Mouse (Mus musculus) frontal cortex, adult 2 months (tissue): ENCODE data around the gene Hmgcll1. TPM values are rescaled to one million over a fixed set of nuclear protein-coding genes. Genes with fewer than 3 reads are reported as not detected.

ENCODE experiments used
- DNase-seq, 2 experiments: peaks; one replicate each; pipeline ENCODE4 v3.0.0; 2022; ENCODE audit warnings: low spot score in 1 of 2; ENCODE audit errors: extremely low spot score in 1 of 2
- polyA plus RNA-seq: library from polyadenylated mRNA; depleted of rRNA; stranded (reverse); fragments of >200 nt; gene quantifications from 2 replicates; pipeline ENCODE4 v1.2.3, GENCODE M21; 2012; rRNA removed

The Hmgcll1 gene
- 16.1 and 17.6 TPM in 2 replicates for polyA plus RNA-seq

DNA sequence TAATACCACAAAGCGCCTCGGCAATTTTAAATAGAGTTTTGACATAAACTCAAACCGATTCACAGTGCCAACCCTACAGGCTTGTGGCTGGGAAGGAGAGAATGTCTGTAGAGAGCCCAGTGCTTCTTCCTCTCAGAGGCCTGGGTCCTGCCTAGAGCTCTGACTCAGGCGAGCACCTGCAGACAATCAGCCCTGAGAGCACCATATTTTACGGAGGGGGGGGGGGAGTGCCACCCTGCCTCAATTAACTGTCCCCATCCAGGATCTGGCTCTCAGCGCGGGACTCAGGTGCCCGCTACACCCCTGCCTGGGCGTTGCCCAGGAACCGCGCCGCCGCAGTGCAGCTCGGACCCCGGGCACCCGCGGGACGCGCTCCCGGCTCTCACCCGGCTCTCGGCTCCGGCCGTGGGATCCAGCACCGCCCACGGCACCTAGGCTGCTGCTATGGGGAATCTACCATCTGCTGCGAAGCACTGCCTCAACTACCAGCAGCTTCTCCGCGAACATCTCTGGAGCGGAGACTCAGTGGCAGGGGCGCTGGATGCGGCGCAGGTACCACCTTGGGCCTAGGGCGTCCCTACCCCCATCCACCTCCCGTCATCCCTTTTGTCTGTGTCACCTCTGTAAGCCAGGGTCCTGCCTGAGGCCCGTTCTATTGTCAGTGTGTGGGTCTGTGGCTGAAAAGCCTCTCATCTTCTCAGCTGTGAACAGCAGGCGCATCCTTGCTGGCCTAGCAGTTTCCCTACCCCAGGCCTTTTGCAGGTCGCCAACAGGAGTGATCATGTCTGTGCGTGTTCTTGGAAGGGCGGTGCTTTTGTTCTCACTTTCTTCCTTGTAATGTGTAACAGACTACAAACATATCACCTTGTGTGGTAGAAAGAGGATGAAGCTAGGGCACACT lies at the start of gene Hmgcll1:
Gene Hmgcll1 (plus strand): TSS at position 225 of the 901 bp plus-strand sequence.
- peak; percentile 57 to 77 for DNase-seq

DNA sequence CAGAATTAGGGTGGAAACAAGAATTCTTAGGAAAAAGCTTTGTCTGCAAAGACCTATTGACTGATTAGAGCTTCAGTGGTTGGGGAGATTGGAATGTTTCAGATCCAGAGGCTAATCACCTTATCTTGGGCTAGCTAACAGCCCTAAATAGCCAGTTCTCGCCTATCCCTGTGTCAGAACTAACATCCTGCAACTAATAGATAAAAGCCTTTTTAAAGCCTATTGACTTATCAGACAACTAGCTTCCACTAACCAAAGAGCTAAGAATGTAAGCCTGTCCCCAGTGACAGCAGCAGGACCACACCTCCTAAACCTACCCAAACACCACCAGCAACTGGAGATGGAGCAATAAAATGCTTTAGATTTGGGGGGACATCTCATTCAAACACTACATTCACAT lies 34.6 kb upstream of the Hmgcll1 start:
- DNase-seq: no peak

DNA sequence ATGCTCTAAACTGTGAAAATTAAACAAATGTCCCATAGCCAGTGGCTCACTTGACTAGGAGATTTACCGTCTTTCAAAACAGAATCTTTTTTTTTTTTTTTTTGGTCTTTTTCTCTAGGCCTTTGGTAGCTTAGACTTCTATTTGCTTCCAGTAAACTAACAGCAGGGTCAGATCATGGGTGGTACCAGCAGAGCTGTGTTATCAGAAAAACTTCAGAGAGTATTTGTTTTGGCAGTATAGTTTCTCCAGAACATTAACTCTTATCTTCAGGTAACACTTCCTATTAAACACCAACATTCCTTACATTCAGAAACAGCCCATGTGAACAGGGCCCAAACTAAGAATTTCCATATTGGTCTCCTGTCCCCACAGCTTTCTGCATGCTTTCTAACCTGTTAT lies 33.5 kb upstream of the Hmgcll1 start:
- DNase-seq: no peak

DNA sequence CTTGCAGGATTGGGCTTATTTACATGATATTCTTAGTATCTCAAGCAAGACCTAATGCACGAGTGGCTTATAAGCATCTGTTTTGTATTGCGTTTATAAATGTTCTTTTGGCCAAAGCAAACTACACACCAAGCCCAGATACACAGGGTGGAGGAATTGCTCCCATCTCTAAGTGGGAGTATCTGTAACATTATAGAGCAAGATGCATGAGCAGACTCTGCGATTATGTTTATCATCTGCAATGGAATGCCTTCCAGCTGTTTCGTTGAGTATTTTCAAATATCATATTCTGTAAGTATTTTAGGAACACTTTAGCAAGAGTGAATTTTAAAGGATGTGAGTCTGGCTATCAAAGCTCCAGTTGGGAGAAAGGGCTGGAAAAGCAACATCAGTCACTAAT lies 25.2 kb upstream of the Hmgcll1 start:
- DNase-seq: no peak

DNA sequence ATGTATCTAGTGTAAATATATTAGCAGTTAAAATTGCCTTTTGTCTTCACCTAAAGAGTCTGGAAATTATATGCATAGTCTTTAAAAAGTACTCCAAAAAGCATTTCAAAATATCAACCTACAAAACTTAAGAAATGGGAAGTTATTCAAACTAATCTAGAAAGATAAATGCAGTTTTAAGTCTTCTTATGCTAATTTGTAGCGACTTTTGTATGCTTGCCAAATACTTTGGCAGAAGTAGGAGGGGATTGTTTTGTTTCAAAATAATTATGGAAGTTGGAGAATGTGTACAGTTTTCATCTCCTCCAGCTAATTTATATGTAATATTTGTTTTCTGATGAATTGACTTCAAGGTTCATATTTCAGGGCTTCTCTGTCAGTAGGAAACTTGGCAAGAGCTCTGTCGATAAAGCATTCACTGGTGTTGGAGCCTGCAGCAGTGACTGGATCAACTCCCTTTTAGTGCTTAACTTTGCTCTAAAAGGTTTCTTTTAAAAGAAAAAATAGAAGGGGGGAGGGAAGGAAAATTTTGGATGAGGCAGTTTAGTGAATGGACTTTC lies 15.8 kb upstream of the Hmgcll1 start:
- DNase-seq: no peak

DNA sequence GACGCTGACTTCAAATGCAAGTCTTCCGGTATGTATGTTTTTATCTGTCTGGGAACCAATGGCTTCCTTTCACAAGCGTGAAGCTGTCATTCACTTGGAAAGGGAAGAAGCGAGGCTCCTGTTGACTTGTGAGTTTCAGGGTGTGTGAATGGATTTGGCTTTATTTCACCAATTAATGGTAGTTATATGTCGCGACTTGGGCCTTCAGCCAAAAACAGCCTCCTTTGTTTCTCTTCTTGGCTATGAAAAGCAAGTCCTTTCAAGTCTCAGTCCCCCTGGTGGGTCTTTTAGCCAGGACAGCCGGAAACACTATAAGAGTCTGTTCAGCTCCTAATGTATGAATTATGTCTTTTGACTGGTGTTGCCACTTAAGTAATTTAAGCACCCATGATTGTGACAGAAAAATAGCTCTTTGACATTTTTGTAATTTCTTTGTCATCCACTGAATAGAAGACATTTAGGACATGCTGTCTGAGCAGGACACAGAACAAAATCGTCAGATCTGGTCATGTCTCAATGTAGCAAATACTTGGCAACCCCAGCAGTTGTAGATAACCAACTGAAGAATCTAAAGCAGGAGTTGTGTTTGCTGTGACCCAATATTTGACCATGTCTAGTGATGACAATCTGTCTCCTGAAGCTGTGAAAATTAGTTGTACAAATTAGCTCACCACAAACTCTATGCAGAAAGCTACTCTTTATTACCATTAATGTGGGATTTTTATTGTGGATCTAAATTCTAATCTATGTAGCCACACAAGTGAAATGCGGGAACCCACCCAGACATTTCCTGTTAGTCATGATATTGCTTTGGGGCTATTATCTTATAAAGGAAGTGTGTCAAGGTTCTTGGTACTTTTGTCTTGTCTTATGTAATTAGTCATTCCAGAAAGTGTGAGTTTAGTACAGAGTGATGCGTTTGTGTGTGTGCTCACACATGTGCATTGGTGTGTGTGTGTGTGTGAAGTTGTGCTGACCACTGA lies 13.5 kb upstream of the Hmgcll1 start:
- DNase-seq: no peak

DNA sequence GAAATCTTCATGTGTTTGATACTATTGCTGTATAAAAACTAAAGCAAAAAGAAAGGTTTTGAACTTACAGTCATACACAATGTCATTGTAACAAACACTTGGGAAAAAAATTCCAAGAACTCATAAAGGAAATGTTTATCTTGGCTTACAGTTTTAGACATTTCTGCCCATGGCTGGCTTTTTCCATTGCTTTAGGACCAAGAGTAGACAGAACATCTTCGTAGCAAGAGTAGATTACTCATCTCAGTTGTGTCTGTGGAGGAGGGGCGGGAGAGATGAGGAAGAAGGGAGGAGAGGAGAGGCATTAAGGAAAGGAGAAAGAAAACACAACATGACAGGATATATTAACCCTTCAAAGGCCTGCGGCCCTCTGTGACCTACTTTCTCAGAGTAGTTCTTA lies 11.6 kb upstream of the Hmgcll1 start:
- no peak for DNase-seq

DNA sequence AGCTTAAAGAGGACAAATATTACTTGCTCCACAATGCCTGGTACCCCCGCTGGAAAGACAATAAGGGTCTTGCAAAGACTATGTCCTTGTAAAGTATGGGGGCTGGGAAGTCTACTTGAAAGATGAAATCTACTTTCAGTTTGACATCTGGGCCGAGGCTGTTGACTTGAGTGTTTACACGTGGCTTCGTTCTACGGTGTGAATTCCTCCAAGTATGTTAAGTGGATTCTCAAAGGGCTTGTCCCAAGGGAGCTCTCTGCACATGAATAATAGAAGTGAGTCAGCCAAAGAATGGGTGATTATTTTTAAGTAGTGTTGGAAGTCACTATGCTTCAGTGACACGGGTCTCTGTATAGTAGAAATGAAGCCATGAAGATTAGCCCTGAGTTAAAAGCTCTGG lies 11.0 kb upstream of the Hmgcll1 start:
- no peak for DNase-seq

DNA sequence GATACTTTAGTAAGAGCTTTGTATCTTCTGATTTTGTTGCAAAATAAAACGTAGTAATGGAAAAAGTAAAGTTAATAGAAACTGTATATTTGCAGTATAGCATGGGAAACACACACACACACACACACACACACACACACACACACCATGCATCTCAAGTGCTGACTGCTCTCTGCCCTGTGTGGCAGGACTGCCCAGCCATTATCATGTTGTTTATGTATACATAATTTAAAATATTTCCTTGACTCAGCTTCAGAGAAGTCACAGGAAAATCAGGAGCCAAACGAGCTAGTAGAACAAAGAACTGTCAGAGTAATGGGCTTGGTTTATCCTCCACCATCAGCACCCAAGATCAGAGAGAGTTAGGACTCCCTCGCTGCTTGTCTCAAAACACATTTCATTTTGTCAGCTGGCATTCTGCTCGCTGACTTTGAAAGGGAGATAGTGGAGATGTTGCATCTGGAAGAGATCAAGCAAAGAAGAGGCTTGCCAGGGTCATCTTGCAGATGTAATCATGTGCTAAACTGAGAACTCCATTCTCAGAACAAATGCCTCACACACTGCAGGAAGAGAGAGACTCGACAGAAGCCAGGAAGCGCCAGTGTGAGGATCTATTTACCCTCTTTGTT lies 7.2 kb upstream of the Hmgcll1 start:
- DNase-seq: no peak

DNA sequence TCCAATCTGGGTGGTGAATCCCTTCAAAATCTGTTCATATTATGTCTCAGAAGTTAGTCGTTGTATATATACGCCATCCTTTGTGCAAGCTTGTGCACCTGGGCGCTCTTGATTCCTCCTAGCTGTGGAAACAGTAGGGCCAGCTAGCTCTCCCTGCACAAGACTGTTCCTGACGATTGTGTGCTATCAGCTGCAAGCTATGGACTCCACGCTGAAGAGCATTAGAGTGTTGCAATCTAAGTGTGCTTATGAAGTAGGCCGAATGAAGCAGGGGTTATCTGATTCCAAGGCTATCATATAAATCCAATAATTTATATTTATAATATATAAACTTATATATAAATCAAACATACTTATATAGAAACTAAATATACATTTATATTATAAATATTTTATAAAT lies 866 bp upstream of the Hmgcll1 start:
- DNase-seq: no peak

DNA sequence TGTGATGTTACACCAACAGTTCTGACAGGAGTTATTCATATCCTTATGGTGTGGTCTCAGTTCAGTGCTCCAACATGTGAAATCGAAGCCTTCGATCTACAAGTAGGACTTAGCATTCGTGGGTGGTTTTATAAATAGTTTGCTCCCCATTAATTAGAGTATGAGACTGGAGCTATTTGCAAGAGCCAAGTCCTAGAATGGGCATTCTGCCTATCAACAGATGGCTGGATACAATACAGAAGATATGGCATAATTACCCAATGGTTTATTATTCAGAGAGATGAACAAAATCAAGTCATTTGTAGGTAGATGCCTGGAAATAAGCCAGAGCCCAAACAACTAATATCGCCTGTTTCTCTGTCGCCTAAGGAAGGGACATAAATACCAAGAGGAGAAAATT lies 1.3 kb downstream of the Hmgcll1 start:
- DNase-seq: no peak

DNA sequence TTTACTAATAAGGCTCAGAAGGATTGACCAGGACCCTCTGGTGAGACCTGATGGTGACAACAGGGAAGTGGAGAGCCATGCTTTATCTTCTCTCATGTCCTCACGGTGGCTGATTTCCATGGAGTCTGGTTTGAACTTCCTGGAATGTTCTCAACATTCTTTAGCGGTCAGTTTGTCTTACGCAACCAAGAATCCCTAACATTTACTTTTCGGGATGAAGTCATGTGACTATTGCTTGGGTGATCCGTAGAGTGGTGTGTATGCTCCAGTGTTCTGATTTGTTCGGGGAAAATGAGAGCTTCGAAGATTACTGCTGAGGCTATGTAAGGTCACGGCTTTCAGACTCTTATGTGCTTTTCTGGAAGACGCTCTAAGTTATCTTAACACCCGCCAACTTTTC lies 1.9 kb downstream of the Hmgcll1 start:
- DNase-seq: no peak

DNA sequence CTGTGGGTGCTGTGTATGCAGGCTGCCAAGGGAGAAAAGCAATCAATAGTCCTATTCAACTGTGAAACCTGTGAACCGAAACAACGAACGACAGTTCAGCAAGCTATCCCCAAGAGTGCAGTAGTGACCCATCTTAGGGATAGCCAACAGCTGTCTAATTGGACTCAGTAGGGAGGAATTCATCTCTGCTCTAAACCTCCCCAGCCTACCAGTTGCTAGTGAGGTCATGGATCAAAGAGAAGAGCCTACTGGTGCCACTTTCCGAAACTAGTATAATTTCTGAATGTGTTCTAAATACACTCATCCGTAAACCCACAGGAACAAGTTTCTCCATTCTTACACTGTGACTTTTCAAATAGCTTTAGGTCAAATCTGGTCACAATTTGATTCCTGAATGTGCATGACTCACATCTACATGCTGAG lies 8.9 kb downstream of the Hmgcll1 start:
- DNase-seq: no peak

DNA sequence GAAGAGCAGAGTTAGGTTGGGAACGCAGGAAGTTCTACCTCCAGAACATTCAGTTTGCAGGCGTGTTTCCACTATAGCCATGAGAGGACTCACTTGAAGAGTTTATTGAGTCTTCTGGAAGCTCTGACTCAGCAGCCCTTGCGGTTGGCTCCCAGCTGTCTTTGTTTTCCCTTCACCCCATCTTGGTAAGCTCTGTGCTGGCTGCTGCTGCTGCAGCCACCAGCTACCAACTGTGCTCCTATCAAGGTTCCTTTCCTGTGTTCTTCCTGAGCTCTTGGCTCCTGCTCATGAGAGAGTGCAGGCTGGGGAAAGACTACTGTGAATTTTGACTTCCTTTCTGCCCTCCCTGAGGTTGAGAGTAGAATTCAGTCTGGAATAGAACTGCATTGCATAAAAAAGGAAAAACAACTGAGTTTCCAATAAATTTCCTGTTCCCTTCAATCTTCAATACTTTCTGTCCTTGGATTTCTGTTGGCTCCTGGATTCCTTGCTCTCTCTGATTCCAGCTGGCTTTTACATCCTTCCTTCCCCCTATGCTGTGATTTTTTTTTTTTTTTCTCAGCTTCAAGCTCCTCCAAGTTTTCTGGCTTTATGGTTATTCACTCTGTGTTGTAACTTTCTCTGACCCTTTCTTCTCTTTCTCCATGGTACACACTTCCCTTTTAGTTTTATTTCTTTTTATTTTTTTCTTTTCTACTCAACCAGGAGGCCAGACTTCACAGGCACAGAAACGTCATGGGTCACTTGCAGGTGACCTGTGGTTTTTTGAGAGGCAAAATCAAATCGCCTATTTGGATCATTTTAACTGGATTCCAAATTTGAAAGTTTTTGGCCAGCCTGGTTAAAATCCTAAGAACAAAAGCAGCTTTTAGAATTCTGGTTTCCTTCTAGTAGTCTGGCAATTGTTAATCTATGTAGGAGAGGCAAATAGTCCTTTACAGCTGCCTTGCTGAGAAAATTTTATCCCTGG lies 9.9 kb downstream of the Hmgcll1 start:
- peak; percentile 58 to 78 for DNase-seq

DNA sequence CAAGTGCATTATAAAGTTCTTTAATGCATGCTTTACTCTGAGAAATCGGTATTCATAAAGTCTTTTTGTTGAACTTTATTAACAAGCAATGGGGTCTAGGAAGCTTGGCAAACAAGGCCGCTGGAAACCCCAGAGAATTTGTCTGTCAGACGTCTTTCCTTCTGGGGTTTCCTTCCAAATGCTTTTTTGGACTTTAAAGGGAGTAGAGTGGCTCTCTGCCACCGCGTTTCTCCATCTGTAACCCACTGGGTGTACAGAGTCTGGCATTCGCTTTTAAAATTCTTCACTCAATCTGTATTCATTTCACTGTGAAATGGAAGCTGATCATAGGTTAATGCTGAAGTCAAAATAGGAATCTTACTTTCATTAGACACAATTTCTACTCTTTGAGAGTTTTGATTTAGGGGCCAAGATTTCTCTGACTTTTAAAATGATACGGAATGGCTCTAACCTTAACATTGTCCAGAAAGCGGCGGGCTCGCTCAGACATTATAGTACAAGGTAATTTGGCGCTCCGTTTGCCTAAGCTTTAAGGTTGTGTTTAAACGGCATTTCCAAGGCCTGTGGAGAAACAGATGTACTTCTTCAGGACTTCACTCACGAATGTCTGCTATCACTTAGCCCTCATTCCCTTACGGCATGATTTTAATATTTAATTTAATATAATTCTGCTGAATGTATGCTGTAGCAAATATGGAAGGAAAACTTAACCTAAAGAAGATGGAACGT lies 15.0 kb downstream of the Hmgcll1 start:
- no peak for DNase-seq

DNA sequence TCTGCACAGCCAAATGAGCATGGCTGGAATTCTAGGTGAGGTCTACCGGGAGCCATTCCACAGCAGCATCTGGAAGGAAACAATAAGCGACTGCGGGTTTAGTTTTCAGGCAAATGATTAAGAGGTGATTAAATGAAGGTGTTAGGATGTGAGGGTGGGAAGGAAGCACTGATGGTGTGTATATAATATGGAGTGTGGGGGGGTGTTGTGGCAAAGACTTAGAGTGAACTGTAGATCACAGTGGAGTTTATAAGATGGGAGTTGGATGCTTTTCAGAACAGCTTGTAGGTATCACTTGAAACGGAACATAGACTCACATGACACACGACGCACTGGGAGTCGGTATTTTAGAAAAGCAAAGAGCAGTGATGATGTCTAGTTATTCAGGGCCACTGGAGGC lies 20.4 kb downstream of the Hmgcll1 start:
- no peak for DNase-seq

DNA sequence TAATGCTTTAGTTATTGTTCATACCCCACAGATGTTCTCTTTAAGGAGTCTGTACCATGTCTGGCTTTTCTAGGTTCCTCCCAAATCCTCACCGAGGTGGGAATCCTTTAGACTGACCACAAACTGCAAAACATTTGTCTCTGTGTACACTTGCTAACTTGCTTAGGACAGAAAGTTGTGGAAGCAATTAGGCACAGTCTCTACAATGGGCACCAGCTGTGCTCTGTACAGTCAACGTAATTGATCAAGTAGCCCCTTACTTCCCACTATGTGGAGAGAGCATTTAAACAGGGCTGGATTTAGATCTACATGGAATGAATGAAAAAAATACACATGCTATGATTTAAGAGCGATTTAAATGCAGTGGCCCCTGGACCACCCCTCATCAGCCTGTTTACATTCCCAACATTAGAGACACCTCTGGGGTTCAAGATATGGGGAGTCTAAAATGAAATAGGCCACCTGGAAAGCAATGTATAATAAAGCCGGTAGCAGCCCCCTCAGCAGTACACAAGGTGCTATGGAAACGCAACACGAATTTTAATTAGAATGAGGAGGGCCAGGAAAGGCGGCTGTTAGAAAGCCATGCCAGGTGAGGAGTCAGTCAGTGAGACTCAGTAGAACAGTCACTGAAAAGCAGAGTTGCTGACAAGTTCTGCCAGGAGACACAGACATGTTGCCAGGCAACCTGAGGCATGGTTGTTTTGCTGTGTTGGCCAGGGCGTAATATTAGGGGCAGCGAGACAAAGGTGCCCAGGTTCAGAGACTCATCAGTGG lies 23.9 kb downstream of the Hmgcll1 start:
- no peak for DNase-seq

DNA sequence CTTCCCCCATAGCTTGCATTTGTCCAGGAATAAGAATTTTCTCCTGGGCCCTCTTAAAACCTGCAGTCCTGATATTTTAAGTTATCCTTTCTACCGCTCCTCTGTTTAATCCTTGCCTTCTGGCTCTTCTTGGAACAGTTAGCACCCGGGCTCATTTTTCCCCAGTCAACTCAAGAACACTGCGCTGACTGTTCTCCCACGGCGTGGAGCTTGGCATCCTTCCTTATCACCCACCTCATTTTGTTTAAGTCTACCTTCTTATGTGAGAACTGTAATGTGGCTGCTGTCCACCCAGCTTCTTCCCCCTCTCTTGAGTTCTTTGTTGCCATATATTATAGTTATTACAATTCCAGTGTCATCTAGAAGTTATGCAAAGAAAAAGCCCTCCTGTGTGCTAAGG lies 25.1 kb downstream of the Hmgcll1 start:
- peak; percentile 42 to 73 for DNase-seq
